Mouse (Mus musculus): ENCODE data around the gene Cmip. TPM values are rescaled to one million over a fixed set of nuclear protein-coding genes. Genes with fewer than 3 reads are reported as not detected.
"Not testable (repeated sequence)": the region's sequence is repeated elsewhere in the genome, so short reads cannot be mapped to it uniquely, and the experiment has no call there.

Gene Cmip
- polyA plus RNA-seq, 1 experiment from 2014 or later: 8.2 TPM

- Histone ChIP-seq H3K9me3 (replicated peaks) (no peaks in the 10 kb centered on the region), H3K4me3 (no peak overlapping the region), H3K27ac (no peak overlapping the region), H3K36me3 (peaks cover 20% of the 10 kb centered on the region), H3K4me1 (peaks cover 63% of the 10 kb centered on the region), H3K27me3 (ENCODE audit: low read depth, poor library complexity, severe bottlenecking) (no peaks in the 10 kb centered on the region)
- no peak for DNase-seq (ENCODE audit: low spot score)
- 77% methylated on average over 10 of the region's 10 CpGs for WGBS
Measured at GRCm38 (mm10) chr8:117412232-117412631, 155.4 kb downstream of the Cmip start.

GRCm38 (mm10) chr8:117417830-117418229, 161.0 kb downstream of the Cmip start:
- 92% methylated on average over 9 of the region's 9 CpGs for WGBS
- no peak for DNase-seq (ENCODE audit: low spot score)
- Histone ChIP-seq H3K4me3 (no peak overlapping the region), H3K27ac (no peak overlapping the region), H3K36me3 (peaks cover 42% of the 10 kb centered on the region), H3K9me3 (replicated peaks) (no peaks in the 10 kb centered on the region), H3K4me1 (peaks cover 17% of the 10 kb centered on the region), H3K27me3 (ENCODE audit: low read depth, poor library complexity, severe bottlenecking) (no peaks in the 10 kb centered on the region)

DNA sequence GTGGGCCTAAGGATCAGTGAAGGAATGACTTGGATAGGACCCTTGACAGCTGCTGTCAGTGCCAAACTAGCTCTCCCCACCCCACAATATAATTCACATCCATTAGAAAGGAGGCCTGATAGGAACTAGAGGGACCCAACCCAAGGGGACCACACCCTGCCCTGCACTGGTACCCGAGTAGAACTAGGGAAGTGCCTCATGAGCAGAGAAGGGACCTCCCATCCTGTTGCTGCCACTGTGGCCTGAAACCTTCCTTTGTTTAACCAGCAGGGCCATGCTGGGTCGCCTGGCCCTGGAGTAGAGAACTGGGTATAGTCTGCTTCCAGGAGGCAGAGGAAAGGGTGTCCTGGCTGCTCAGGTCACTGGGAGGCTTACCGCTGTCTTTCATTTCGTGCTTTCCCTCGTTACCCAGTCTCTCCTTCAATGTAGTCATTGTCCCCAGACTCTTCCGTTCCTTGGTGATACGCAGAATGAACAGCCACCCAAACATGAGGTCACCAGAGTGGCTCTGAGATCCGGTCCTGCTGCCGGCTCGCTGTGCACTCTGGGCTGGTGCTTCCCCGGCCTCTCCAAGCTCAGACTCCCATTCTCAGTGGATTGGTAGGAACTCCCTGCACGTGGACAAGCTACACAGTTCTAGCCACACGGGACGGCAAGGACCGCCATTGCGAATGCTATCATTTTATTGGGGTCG, 164.1 kb downstream of the Cmip start:
- no peak overlapping the region for H3K4me3 ChIP-seq

GRCm38 (mm10) chr8:117421838-117422237, 165.0 kb downstream of the Cmip start:
- Histone ChIP-seq H3K4me3 (no peak overlapping the region), H3K27me3 (ENCODE audit: low read depth, poor library complexity, severe bottlenecking) (no peaks in the 10 kb centered on the region), H3K36me3 (peaks cover 66% of the 10 kb centered on the region), H3K9me3 (replicated peaks) (no peaks in the 10 kb centered on the region), H3K4me1 (no peaks in the 10 kb centered on the region), H3K27ac (no peak overlapping the region)
- DNase-seq (ENCODE audit: low spot score): no peak
- 85% methylated on average over 5 of the region's 5 CpGs for WGBS

More for the DNA sequence above, 164.1 kb downstream of the Cmip start:
- 90% methylated on average over 17 of the region's 17 CpGs for WGBS
- no peaks in the 10 kb centered on the region for H3K27me3 ChIP-seq (ENCODE audit: low read depth, poor library complexity, severe bottlenecking)
- H3K36me3 ChIP-seq: peaks cover 66% of the 10 kb centered on the region
- no peak for DNase-seq (ENCODE audit: low spot score)
- no peak overlapping the region for H3K27ac ChIP-seq
- no peaks in the 10 kb centered on the region for H3K9me3 ChIP-seq (replicated peaks)
- no peaks in the 10 kb centered on the region for H3K4me1 ChIP-seq

GRCm38 (mm10) chr8:117422343-117422742, 165.5 kb downstream of the Cmip start:
- H3K27ac ChIP-seq: no peak overlapping the region
- DNase-seq (ENCODE audit: low spot score): no peak
- H3K27me3 ChIP-seq (ENCODE audit: low read depth, poor library complexity, severe bottlenecking): no peaks in the 10 kb centered on the region
- no peaks in the 10 kb centered on the region for H3K9me3 ChIP-seq (replicated peaks)
- 98% methylated on average over 6 of the region's 6 CpGs for WGBS
- no peak overlapping the region for H3K4me3 ChIP-seq
- H3K36me3 ChIP-seq: peaks cover 65% of the 10 kb centered on the region
- no peaks in the 10 kb centered on the region for H3K4me1 ChIP-seq

DNA sequence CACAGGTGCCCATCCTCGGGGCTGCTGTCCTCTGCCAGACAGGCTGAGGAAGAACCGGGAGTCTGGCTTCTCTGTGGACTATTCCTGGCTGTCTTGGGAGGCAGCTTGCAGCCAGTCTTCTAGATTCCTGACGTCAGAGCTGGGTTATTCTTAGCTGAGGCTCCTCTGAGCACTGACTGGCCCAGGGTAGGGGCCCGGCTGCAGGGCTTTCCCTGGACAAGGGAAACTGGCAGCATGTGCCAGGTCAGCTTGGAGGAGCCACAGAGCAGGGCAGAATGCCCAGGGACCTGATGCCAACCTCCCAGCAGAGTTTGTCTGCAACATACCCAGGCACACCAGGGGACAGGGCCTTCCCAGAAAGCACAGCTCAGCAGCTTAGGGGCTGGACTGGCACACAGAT, 166.2 kb downstream of the Cmip start:
- H3K36me3 ChIP-seq: peaks cover 63% of the 10 kb centered on the region

GRCm38 (mm10) chr8:117427816-117428215, 171.0 kb downstream of the Cmip start:
- H3K4me3 ChIP-seq; H3K9me3 ChIP-seq (replicated peaks); DNase-seq (ENCODE audit: low spot score); H3K27ac ChIP-seq; H3K27me3 ChIP-seq (ENCODE audit: low read depth, poor library complexity, severe bottlenecking); H3K4me1 ChIP-seq: not testable (repeated sequence)
- WGBS: 92% methylated on average over 8 of the region's 8 CpGs
- H3K36me3 ChIP-seq: peaks cover 86% of the 10 kb centered on the region

More for the DNA sequence above, 166.2 kb downstream of the Cmip start:
- no peaks in the 10 kb centered on the region for H3K9me3 ChIP-seq (replicated peaks)
- H3K27me3 ChIP-seq (ENCODE audit: low read depth, poor library complexity, severe bottlenecking): no peaks in the 10 kb centered on the region
- H3K4me3 ChIP-seq: no peak overlapping the region
- no peak overlapping the region for H3K27ac ChIP-seq
- no peaks in the 10 kb centered on the region for H3K4me1 ChIP-seq
- DNase-seq (ENCODE audit: low spot score): no peak
- 88% methylated on average over 4 of the region's 4 CpGs for WGBS

DNA sequence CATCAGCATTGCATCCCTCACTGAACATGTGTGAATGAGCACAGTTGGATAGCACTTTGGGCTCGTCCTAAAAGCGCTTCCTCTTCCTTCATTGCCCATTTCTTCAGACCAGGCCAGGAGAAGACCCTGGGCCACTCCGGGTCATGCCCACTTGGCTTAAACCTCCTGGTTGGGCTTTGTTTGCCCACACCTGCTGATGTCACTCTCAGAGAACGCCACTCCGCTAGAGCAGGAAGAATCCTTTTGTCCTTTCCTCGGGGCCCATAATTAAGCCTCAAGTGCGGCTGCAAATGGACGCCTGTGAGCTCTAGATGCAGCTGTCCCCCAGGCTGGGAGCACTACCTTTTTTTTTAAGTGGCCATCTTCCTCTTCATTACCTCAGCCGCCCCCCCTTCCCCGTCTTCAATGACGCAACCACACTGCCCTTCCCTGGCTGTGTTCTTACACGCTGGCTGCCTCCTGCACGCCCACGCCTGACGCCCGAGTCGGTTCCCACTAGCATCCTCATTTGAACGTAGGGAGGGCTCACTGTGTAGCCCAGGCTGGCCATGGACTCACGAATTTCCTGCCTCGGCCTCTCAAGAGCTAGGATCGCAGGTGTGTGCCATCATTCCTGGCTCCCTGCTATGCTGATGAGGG, 171.8 kb downstream of the Cmip start:
- DNase-seq (ENCODE audit: low spot score): no peak
- peaks cover 86% of the 10 kb centered on the region for H3K36me3 ChIP-seq
- peaks cover 6% of the 10 kb centered on the region; the same call in 1 of the 2 replicates for H3K4me1 ChIP-seq
- H3K4me3 ChIP-seq: no peak overlapping the region
- no peaks in the 10 kb centered on the region for H3K9me3 ChIP-seq (replicated peaks)
- no peaks in the 10 kb centered on the region for H3K27me3 ChIP-seq (ENCODE audit: low read depth, poor library complexity, severe bottlenecking)
- no peak overlapping the region for H3K27ac ChIP-seq
- 87% methylated on average over 21 of the region's 21 CpGs for WGBS

- no peak overlapping the region for H3K4me3 ChIP-seq
- 92% methylated on average over 4 of the region's 4 CpGs for WGBS
- H3K36me3 ChIP-seq: peaks cover 88% of the 10 kb centered on the region
- H3K27ac ChIP-seq: no peak overlapping the region
- no peaks in the 10 kb centered on the region for H3K27me3 ChIP-seq (ENCODE audit: low read depth, poor library complexity, severe bottlenecking)
- DNase-seq (ENCODE audit: low spot score): no peak
- peaks cover 6% of the 10 kb centered on the region; the same call in 1 of the 2 replicates for H3K4me1 ChIP-seq
- no peaks in the 10 kb centered on the region for H3K9me3 ChIP-seq (replicated peaks)
Measured at GRCm38 (mm10) chr8:117430624-117431023, 173.8 kb downstream of the Cmip start.

- H3K4me1 ChIP-seq: peaks cover 6% of the 10 kb centered on the region; the same call in 1 of the 2 replicates
- H3K36me3 ChIP-seq: peaks cover 88% of the 10 kb centered on the region
- H3K27me3 ChIP-seq (ENCODE audit: low read depth, poor library complexity, severe bottlenecking): no peaks in the 10 kb centered on the region
- no peak overlapping the region for H3K4me3 ChIP-seq
- no peak overlapping the region for H3K27ac ChIP-seq
- no peak for DNase-seq (ENCODE audit: low spot score)
- 90% methylated on average over 3 of the region's 3 CpGs for WGBS
- H3K9me3 ChIP-seq (replicated peaks): no peaks in the 10 kb centered on the region
Measured at GRCm38 (mm10) chr8:117431554-117431953, 174.7 kb downstream of the Cmip start.

- Histone ChIP-seq H3K4me1 (peaks cover 6% of the 10 kb centered on the region; the same call in 1 of the 2 replicates), H3K27ac (no peak overlapping the region), H3K9me3 (replicated peaks) (no peaks in the 10 kb centered on the region), H3K27me3 (ENCODE audit: low read depth, poor library complexity, severe bottlenecking) (no peaks in the 10 kb centered on the region), H3K4me3 (no peak overlapping the region), H3K36me3 (peaks cover 88% of the 10 kb centered on the region)
- WGBS: 87% methylated on average over 8 of the region's 8 CpGs
- DNase-seq (ENCODE audit: low spot score): no peak
Measured at GRCm38 (mm10) chr8:117432111-117432510, 175.2 kb downstream of the Cmip start.

DNA sequence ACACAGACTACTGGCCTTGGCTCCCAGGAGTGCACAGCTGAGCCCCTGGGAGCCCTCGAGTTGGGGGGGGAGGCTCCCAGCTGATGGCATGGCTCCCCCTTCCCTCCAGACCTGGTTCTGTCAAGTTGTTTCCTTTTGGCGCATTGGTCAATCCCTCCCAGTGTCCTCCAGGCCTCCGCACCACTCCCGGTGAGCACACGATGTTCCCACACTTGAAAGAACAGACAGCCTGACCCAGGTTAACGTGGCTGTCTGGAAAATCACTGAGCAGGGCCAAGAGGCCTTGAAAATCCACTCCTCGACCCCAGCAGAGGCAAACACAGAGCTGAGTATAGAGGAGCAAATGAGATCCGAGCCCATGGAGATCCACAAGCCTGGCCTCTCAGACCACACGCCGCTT, 177.1 kb downstream of the Cmip start:
- 93% methylated on average over 10 of the region's 10 CpGs for WGBS
- no peak overlapping the region for H3K4me3 ChIP-seq
- H3K9me3 ChIP-seq (replicated peaks): no peaks in the 10 kb centered on the region
- H3K27me3 ChIP-seq (ENCODE audit: low read depth, poor library complexity, severe bottlenecking): no peaks in the 10 kb centered on the region
- peaks cover 6% of the 10 kb centered on the region; the same call in 1 of the 2 replicates for H3K4me1 ChIP-seq
- DNase-seq (ENCODE audit: low spot score): no peak
- peaks cover 92% of the 10 kb centered on the region for H3K36me3 ChIP-seq
- H3K27ac ChIP-seq: no peak overlapping the region

DNA sequence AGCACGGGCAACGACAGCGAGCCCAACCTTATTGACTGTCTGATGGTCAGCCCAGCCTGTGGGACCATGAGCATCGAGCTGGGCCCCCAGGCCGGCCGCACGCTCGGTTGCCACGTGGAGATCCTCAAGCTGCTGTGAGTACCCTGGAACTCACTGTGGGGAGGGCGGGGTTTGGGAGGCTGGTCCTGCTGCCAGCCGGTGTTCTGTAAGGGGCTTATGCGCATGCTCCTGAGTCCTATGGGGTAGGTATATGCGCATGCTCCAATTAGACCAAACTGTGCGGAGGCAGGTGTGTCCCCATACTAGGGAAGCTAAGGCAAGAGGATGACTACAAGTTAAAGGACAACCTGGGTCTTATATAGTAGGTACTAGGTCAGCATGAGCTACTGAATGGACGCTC, 179.9 kb downstream of the Cmip start:
- H3K4me3 ChIP-seq: no peak overlapping the region
- 96% methylated on average over 15 of the region's 15 CpGs for WGBS
- H3K9me3 ChIP-seq (replicated peaks): no peaks in the 10 kb centered on the region
- H3K27ac ChIP-seq: no peak overlapping the region
- peaks cover 86% of the 10 kb centered on the region for H3K36me3 ChIP-seq
- H3K27me3 ChIP-seq (ENCODE audit: low read depth, poor library complexity, severe bottlenecking): no peaks in the 10 kb centered on the region
- no peak for DNase-seq (ENCODE audit: low spot score)
- H3K4me1 ChIP-seq: peaks cover 8% of the 10 kb centered on the region; the same call in 1 of the 2 replicates

Measured in limb, embryonic 10.5 days (tissue).